Mouse (Mus musculus) urinary bladder, postnatal 10 days (tissue): ENCODE measurements around the gene Cntnap5b.

Source experiments
- DNase-seq: peaks from one replicate; pipeline ENCODE4 v3.0.0; 2022; ENCODE audit warnings: low spot score

The Cntnap5b gene

DNA sequence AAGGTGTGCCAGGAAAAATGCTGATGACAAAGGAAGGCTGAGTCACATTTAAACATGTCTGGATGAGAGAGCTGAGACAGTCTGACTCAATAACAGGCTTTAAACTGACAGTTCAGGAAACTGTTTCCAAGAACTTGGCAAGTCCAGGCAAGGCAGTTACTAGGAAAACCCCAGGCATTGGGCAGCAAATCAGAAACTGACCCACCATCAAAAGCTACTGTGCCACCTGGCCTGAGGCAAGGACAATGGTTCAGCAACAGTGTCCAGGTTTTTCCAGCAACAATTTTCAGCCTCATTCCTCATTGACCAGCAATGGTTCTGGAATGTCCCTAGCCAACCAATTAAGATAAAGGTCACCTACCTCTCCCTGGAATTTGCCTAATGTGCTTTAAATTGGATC is 399.0 kb downstream of the Cntnap5b start:
- no peak for DNase-seq

DNA sequence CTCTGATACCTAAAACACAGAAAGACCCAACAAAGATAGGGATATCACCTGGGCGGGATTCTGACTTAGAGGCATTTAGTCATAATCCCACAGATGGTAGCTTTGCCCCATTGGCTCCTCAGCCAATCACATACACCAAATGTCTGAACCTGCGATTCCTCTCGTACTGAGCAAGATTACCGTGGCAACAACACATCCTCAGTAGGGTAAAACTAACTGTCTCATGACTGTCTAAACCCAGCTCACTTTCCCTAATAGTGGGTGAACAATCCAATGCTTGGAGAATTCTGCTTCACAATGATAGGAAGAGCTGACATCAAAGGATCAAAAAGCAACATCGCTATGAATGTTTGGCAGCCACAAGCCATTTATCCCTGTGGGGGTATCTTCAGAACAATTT is 407.5 kb downstream of the Cntnap5b start:
- DNase-seq, result no peak

DNA sequence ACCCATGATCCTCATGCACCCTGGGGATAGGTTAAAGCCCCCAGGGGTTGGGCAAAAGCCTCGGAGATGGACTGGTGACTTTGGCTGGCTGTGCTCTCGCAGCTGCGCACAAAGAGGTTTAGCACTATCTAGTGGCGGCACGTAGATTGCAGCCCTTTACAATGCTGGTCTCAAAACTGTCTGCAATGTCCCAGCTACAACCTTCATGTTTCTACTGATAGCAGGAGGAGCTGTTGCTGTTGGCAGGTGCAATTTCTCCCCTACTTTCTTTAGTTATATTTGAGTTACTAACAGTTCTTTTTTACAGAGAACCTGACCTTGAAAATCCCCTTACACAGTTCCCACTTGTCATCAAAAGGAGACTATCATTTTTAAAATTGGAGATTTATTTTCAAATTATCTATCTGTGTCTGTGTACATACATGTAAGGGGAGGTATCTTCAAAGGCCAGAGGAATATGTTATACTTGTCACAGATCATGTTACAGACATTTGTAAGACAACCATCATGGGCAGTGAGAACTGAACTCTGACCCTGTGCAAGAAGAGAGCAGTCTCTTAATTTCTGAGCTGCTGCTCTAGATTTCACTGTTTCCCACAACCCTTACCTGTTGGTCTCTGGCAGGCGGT is 459.5 kb downstream of the Cntnap5b start:
- DNase-seq, result no peak

GRCm38 (mm10) chr1:100251964-100252363 is 479.4 kb downstream of the Cntnap5b start:
- DNase-seq, result no peak

DNA sequence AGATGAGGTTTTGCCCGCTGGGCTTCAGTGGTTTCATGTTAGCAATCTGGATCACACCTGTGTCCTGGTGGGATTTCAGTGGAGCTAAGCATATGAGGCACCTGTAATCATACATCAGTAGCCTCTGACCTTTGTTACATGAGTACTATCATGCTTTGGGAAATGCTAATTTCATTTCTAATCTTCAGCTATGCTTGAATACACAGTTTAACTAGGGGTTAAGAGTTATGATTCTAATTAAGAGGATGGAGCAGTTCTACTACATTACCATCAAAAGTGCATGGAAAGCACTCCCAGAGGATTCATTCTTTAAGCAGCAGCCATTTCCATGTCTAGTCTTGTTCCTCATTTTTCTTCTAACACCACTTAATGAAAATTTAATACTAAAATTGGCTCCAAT is 538.1 kb downstream of the Cntnap5b start:
- DNase-seq, result no peak

DNA sequence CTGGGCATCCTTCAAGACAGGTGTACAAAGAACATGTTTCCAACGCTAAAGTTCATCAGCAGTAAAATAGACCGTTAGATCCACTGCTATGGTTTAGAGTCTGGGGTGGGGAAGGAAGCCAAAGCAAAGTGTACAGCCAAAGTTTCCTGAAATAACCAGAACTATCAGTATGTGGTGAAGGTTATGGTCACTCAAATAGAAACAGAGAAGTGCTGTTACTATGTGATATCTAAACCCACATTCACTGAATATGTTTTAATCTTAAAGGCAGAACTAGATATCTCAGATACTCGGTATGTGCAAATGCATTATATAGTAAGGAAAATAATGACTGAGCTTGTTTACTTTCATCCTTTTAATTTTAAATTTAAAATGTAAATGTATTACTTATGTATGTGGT is 558.5 kb downstream of the Cntnap5b start:
- no peak for DNase-seq

DNA sequence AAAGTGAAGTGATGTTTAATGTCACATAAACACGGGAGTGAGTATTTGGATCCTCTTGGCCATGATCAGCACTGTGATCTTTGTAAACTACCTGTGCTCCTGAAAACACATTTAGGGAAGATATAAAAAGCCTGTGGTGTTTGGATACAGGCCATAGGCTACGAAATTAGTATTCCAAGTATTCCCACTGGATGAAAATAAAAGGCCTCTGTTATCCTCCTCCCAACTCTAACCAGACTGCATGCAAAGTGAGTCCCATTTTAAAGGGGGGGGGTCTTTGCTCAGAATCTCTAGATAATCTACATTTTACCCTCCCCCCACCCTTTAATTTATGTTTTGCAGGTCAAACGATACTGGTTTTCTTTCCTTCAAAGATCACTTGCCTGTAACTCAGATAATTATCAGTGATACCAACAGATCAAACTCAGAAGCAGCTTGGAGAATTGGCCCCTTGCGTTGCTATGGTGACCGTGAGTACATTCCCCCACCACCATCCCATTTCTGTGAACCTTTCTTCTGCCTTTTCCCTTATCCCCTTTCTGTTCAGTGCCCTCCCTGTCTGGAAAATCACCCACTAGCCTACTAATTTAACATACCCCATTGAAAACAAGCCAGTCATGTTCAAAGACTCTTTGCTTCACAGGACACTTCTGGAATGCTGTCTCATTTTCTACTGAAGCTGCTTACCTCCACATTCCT is 597.0 kb downstream of the Cntnap5b start:
- no peak for DNase-seq

DNA sequence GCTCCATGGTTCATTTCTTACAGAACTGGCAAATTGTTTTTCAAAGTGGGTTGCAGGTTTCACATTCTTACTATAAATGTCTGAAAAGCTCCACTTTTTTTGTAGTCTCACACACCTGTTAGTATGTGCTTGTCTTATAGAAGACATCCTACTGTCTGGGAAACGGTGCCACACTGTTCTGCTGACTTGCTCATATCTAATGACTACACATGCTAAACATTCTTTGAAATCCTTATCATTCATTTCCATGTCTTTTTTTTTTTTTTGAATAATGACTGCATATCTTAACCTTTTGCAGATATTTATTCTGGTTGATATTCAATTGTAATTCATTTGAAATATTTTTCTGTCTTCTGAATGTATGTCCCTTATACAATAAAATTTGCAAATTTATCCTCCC is 613.7 kb downstream of the Cntnap5b start:
- DNase-seq, result no peak

DNA sequence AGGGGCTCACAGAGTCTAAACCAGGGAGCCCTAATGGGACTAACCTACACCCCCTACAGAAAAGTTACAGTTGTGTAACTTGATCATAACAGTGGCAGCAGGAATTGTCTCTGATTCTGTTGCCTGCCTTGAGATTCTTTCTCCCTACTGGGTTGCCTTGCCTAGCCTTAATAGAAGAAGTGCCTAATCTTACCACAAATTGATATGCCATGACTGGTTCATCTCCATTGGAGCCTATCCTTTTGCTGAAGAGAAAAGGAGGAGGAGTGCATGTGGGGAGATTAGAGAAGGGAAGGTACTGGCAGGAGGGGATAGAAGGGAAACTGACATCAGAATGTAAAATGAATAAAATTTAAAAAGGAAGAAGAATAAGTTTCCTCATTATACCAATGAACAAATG is 621.5 kb downstream of the Cntnap5b start:
- no peak for DNase-seq

- no peak for DNase-seq
These were observed 644.2 kb downstream of the Cntnap5b start for GRCm38 (mm10) chr1:100416658-100417224.

- no peak for DNase-seq
These were observed 657.6 kb downstream of the Cntnap5b start for GRCm38 (mm10) chr1:100430038-100430774.

GRCm38 (mm10) chr1:100463877-100464276 is 691.3 kb downstream of the Cntnap5b start:
- no peak for DNase-seq

GRCm38 (mm10) chr1:100465226-100465625 is 692.7 kb downstream of the Cntnap5b start:
- DNase-seq, result no peak

DNA sequence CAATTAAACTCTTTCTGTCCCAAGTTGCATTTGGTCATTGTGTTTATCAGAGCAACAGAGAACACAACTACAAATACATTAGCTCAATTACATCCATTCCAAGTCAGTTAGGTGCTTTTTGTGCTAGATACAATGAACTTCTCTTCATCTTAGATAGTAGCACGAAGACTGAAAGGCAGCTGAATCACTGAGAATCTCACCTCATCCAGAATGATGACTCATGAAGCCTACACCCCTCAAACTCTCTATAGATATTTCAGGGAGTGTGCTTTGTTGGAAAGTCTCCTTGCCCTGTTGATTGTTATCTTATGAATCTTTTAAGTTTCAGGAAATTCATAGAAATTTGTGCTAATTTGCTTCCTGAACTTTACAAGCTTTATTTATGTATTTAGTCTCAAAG is 695.0 kb downstream of the Cntnap5b start:
- DNase-seq, result no peak

GRCm38 (mm10) chr1:100509866-100510265 is 737.3 kb downstream of the Cntnap5b start:
- no peak for DNase-seq
